Mouse (Mus musculus): ENCODE data around the gene Nmt1. TPM values are rescaled to one million over a fixed set of nuclear protein-coding genes. Genes with fewer than 3 reads are reported as not detected.

The Nmt1 gene
- polyA plus RNA-seq, 1 experiment from 2014 or later = 26.8 TPM

DNA sequence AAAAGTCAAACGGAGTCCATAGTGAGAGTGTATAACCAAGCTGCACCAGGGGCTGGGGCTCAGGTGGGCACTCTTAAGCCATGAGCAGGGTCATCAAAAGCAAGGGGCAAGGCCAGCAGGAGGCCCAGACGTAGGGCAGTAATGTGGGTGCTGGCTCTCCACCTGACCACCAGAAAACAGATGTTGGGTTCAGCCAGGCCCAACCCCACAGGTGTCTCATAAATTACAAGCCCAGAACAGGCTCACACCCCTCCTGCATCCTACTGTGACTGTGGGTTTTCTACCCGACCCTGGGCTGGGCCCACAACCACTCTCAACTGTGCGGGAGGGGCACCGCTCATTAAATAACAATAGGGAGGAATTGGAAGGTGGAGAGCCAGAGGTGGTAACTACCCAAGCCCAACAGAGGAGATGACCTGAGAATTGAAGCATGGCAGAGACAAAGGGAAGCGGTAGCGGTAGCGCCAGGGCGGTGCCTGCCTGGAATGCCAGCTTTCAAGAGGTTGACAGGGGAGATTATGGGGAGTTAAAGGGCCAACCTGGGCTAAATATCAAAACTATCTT, 67.2 kb downstream of the Nmt1 start:
- 60% methylated on average over 9 of the region's 9 CpGs for WGBS
- no peak overlapping the region for H3K4me3 ChIP-seq (ENCODE audit: low read depth, low read length)
- ATAC-seq = no peak

DNA sequence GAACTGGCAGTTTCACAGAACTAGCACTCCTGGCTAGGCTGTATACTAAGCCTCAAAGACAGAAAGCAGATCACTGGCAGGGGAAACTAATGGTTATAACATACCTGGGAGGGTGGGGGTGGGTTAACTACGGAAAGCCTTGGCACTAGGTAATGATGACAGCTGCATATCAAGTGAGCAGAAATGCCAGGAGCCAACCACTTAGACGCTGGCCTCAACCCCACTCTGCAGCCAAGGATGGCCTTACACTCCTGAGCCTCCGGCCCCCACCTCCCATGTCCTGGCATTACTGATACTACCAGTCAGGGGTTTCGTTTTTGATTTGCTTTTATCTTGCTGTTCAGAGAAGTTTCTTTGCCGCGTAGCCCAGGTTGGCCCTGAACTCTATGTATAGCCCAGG, 67.8 kb downstream of the Nmt1 start:
- H3K9ac ChIP-seq (ENCODE audit: low read depth, low read length) = no peak overlapping the region
- ATAC-seq = no peak
- peaks cover 15% of the 10 kb centered on the region for H3K27me3 ChIP-seq (ENCODE audit: control insufficient read depth, insufficient read depth, low read depth, low read length)
- H3K4me2 ChIP-seq (ENCODE audit: low read length) = no peak overlapping the region
- 89% methylated on average over 6 of the region's 6 CpGs for WGBS
- no peak overlapping the region for H3K27ac ChIP-seq (ENCODE audit: low read length)
- H3K36me3 ChIP-seq (ENCODE audit: control insufficient read depth, insufficient read depth, low read length) = no peaks in the 10 kb centered on the region
- no peak overlapping the region for H3K4me3 ChIP-seq (ENCODE audit: low read depth, low read length)
- no peaks in the 10 kb centered on the region for H3K4me1 ChIP-seq (ENCODE audit: control insufficient read depth, insufficient read depth, low read length)
- H3K9me3 ChIP-seq (replicated peaks; ENCODE audit: control insufficient read depth, low read length, poor library complexity, severe bottlenecking) = no peaks in the 10 kb centered on the region

More for the DNA sequence above, 67.2 kb downstream of the Nmt1 start:
- H3K9ac ChIP-seq (ENCODE audit: low read depth, low read length) = no peak overlapping the region
- no peak overlapping the region for H3K4me2 ChIP-seq (ENCODE audit: low read length)
- H3K27me3 ChIP-seq (ENCODE audit: control insufficient read depth, insufficient read depth, low read depth, low read length) = peaks cover 10% of the 10 kb centered on the region
- H3K9me3 ChIP-seq (replicated peaks; ENCODE audit: control insufficient read depth, low read length, poor library complexity, severe bottlenecking) = no peaks in the 10 kb centered on the region
- H3K27ac ChIP-seq (ENCODE audit: low read length) = no peak overlapping the region
- no peaks in the 10 kb centered on the region for H3K4me1 ChIP-seq (ENCODE audit: control insufficient read depth, insufficient read depth, low read length)
- H3K36me3 ChIP-seq (ENCODE audit: control insufficient read depth, insufficient read depth, low read length) = no peaks in the 10 kb centered on the region

DNA sequence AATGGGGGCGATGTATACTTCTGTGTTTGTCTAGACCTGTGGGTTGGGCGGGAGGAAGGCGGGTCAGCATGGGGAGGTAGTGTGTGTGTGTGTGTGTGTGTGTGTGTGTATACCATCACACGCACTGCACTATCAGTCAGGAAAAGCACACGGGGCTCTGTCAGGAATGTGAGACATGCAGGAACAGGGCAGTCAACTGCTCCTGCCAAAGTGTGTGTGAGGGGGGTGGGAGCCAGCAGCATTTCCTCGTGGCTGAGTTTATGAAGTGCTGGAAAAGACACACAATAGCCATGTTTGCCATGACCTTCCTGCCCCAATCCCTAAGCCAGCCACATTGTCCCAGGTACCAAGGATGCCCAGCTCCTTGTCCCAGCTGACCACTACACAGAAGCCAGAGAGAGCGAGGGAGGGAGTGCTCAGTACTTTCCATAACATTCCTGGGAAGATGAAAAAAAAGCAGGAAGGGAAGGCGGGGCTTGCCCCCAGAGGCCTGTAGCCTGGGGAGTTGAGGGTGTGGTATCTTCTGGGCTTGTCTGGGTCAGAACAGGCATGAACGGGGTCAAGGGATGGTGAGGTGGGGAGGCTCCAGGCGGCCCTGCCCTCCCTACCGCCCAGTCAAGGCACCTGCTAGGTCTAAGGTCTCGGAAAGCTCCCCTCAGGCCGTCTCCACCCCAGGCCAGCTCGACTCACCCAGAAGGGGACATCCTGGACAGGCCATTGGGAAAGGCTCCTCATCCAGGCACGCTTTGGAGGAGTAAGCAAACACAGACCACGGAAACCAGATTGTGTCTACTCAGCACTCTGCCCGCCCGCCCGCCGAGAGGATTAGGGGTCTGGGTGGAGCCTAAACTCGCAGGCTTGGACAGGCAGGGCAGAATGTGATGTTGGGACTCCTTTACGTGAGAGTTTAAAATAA, 69.2 kb downstream of the Nmt1 start:
- Histone ChIP-seq H3K9ac (ENCODE audit: low read depth, low read length) (no peak overlapping the region), H3K27me3 (ENCODE audit: control insufficient read depth, insufficient read depth, low read depth, low read length) (peaks cover 15% of the 10 kb centered on the region), H3K36me3 (ENCODE audit: control insufficient read depth, insufficient read depth, low read length) (no peaks in the 10 kb centered on the region), H3K9me3 (replicated peaks; ENCODE audit: control insufficient read depth, low read length, poor library complexity, severe bottlenecking) (no peaks in the 10 kb centered on the region), H3K4me2 (ENCODE audit: low read length) (no peak overlapping the region), H3K27ac (ENCODE audit: low read length) (no peak overlapping the region), H3K4me1 (ENCODE audit: control insufficient read depth, insufficient read depth, low read length) (peaks cover 8% of the 10 kb centered on the region; the same call in 1 of the 2 replicates), H3K4me3 (ENCODE audit: low read depth, low read length) (no peak overlapping the region)
- no peak for ATAC-seq
- 24% methylated on average over 22 of the region's 22 CpGs for WGBS

DNA sequence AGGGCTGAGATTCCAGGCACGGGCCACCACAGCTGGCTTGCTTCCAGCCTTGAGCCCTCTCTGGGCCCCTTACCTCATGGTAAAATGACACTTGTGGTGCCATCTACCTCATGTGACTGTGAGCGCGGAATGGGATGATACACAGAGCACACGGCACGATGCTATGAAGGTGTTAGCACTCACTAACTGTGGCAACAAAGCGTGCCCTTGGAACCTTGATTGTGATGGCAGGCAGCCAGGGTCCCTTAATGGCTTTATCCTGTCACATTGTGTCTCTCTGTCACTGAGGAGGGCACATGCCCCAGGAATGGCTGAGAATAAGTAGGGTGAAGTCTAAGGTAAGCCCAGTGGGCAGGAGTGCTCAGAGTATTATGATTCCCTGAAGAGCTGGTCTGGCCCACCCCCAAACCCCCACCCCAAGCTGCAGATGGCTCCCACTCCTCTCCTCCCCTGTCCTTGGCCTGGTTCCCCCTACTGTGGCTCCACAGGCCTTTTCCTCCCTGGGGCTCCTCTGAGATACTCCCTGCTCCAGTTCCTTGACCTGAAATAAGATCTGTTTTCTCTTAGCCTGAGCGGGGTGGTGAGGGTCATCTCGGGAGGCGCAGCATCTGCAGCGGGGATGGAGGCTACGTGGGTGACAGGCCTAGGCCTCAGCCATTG, 70.7 kb downstream of the Nmt1 start:
- H3K4me1 ChIP-seq (ENCODE audit: control insufficient read depth, insufficient read depth, low read length) = peaks cover 12% of the 10 kb centered on the region; the same call in 1 of the 2 replicates
- no peak overlapping the region for H3K4me2 ChIP-seq (ENCODE audit: low read length)
- 66% methylated on average over 11 of the region's 11 CpGs for WGBS
- no peak overlapping the region for H3K9ac ChIP-seq (ENCODE audit: low read depth, low read length)
- peaks cover 16% of the 10 kb centered on the region for H3K27me3 ChIP-seq (ENCODE audit: control insufficient read depth, insufficient read depth, low read depth, low read length)
- no peak overlapping the region for H3K27ac ChIP-seq (ENCODE audit: low read length)
- no peak overlapping the region for H3K4me3 ChIP-seq (ENCODE audit: low read depth, low read length)
- no peak for ATAC-seq
- no peaks in the 10 kb centered on the region for H3K9me3 ChIP-seq (replicated peaks; ENCODE audit: control insufficient read depth, low read length, poor library complexity, severe bottlenecking)
- no peaks in the 10 kb centered on the region for H3K36me3 ChIP-seq (ENCODE audit: control insufficient read depth, insufficient read depth, low read length)

DNA sequence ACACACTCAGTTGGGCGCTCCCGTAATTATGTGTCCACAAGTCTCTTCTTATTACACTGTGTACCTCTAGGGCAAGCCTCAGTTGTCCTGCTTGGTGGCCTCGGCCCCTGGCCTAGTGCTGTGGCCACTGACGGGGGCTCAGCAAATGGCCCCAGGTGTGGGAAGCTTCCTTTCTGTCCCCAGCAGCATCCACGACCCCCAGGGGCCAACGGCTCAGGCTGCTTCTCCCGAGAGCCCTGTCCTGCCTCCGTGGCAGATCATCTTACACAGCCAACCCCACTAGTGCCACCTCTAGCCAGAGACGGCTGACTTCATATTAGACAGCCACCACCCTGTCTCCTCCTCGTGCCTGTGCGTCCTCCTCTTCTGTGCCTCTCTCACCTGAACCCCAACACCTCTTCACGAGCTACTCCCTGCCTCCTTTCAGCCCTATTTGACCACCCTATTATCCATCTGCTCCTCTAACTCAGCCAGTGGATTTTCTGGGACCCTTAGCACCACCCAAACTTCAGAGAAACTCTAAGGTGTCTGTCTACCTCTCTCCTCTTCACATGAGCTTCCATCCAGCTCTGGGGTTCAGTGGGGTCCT, 71.5 kb downstream of the Nmt1 start:
- Histone ChIP-seq H3K36me3 (ENCODE audit: control insufficient read depth, insufficient read depth, low read length) (no peaks in the 10 kb centered on the region), H3K9ac (ENCODE audit: low read depth, low read length) (no peak overlapping the region), H3K27ac (ENCODE audit: low read length) (no peak overlapping the region), H3K4me1 (ENCODE audit: control insufficient read depth, insufficient read depth, low read length) (peaks cover 12% of the 10 kb centered on the region; the same call in 1 of the 2 replicates), H3K9me3 (replicated peaks; ENCODE audit: control insufficient read depth, low read length, poor library complexity, severe bottlenecking) (no peaks in the 10 kb centered on the region), H3K4me2 (ENCODE audit: low read length) (no peak overlapping the region), H3K4me3 (ENCODE audit: low read depth, low read length) (no peak overlapping the region), H3K27me3 (ENCODE audit: control insufficient read depth, insufficient read depth, low read depth, low read length) (peaks cover 18% of the 10 kb centered on the region)
- WGBS = 63% methylated on average over 12 of the region's 12 CpGs
- no peak for ATAC-seq

DNA sequence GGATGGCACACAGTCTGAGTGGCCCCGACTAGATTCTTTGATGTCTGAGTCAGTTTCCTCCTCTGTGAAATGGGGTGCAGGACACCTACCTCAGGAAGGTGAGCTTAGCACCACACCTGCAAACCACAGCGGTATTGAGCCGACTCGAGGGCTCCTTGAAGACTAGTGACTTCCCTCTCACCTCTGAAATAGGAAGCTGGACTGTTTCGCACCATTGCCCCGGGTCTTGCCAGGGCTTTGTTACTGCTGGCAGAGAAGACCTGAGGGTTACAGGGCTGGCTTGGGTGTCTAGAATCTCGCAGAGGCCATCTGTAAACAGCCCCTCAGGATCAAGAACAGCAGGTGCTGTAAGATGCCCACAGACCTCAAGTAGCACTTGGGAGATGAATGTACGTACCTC, 72.4 kb downstream of the Nmt1 start:
- H3K9me3 ChIP-seq (replicated peaks; ENCODE audit: control insufficient read depth, low read length, poor library complexity, severe bottlenecking) = no peaks in the 10 kb centered on the region
- H3K27me3 ChIP-seq (ENCODE audit: control insufficient read depth, insufficient read depth, low read depth, low read length) = peaks cover 18% of the 10 kb centered on the region
- no peak overlapping the region for H3K4me3 ChIP-seq (ENCODE audit: low read depth, low read length)
- no peak overlapping the region for H3K27ac ChIP-seq (ENCODE audit: low read length)
- no peaks in the 10 kb centered on the region for H3K36me3 ChIP-seq (ENCODE audit: control insufficient read depth, insufficient read depth, low read length)
- no peak for ATAC-seq
- 74% methylated on average over 8 of the region's 8 CpGs for WGBS
- H3K4me1 ChIP-seq (ENCODE audit: control insufficient read depth, insufficient read depth, low read length) = peaks cover 12% of the 10 kb centered on the region; the same call in 1 of the 2 replicates
- no peak overlapping the region for H3K4me2 ChIP-seq (ENCODE audit: low read length)
- H3K9ac ChIP-seq (ENCODE audit: low read depth, low read length) = no peak overlapping the region

DNA sequence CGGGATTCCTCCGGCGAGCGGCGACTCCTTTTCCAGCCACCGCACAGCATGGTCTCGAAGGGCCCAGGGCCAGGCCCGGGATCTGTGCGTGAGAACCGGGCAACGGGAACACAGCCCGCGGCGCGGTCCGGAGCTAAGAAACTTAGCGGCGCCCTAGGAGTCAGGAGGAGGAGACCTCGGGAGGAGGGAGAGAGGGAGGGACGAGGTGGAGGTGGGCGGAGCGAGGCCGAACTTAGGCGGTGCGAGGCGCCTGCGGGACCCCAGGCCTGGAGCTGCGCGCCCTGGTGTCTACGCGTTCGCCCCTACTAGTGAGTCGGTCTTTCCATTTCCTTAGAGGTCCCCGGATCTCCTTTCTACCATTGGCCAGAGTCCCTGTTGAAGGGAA, 73.5 kb downstream of the Nmt1 start, which contains the start of the genes Plcd3 and Acbd4:
Gene Plcd3 (minus strand): TSS at position 178 of the 385 bp plus-strand sequence.
Gene Acbd4 (plus strand): TSS at position 202 of the 385 bp plus-strand sequence.
- Histone ChIP-seq H3K36me3 (ENCODE audit: control insufficient read depth, insufficient read depth, low read length) (no peaks in the 10 kb centered on the region), H3K27ac (ENCODE audit: low read length) (no peak within 1 kb of the TSS), H3K4me3 (ENCODE audit: low read depth, low read length) (peak within 1 kb of the TSS; percentile 39), H3K9ac (ENCODE audit: low read depth, low read length) (peak within 1 kb of the TSS; percentile 49), H3K4me1 (ENCODE audit: control insufficient read depth, insufficient read depth, low read length) (peaks cover 12% of the 10 kb centered on the region; the same call in 1 of the 2 replicates), H3K4me2 (ENCODE audit: low read length) (peak within 1 kb of the TSS; percentile 78), H3K9me3 (replicated peaks; ENCODE audit: control insufficient read depth, low read length, poor library complexity, severe bottlenecking) (no peaks in the 10 kb centered on the region), H3K27me3 (ENCODE audit: control insufficient read depth, insufficient read depth, low read depth, low read length) (peaks cover 18% of the 10 kb centered on the region)
- ATAC-seq = 0 out of 2 replicates have a peak, but pooled peaks have one; percentile 22
- 0% methylated on average over 34 of the region's 34 CpGs for WGBS

DNA sequence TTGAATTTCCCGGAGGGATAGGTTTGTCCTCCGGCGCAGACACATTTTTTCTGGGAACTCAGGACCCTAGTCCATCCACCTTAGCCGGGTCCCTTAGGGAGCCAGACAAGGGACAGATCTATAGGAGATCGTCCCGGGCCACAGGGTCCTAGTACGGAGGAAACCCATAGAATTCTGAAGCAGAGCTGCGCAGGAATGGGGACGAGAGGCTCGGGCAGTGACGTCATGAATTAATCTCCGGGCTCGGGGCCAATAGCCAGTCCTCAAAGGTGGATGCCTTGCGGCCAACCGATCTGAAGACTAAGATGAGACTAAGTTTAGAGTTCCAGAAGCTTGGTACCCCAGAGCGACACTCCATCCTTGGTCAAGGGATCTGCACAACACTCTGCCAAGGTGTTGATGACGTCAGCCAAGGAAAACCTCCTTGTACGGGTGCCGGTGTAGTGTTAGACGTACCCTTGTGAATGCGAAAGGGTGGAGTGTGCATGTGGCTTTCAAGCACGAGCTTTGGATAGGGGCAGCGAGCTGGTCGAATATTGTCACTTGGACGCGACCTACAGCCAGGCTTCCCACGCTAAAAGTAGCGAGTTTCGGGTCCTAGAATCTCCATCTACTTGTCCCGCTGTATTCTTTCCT, 74.0 kb downstream of the Nmt1 start:
- Histone ChIP-seq H3K4me3 (ENCODE audit: low read depth, low read length) (peak overlapping the region; percentile 39), H3K4me1 (ENCODE audit: control insufficient read depth, insufficient read depth, low read length) (peaks cover 12% of the 10 kb centered on the region; the same call in 1 of the 2 replicates), H3K9ac (ENCODE audit: low read depth, low read length) (peak overlapping the region; percentile 49), H3K4me2 (ENCODE audit: low read length) (peak overlapping the region; percentile 78), H3K9me3 (replicated peaks; ENCODE audit: control insufficient read depth, low read length, poor library complexity, severe bottlenecking) (no peaks in the 10 kb centered on the region), H3K27me3 (ENCODE audit: control insufficient read depth, insufficient read depth, low read depth, low read length) (peaks cover 18% of the 10 kb centered on the region), H3K27ac (ENCODE audit: low read length) (no peak overlapping the region), H3K36me3 (ENCODE audit: control insufficient read depth, insufficient read depth, low read length) (no peaks in the 10 kb centered on the region)
- WGBS = under 1% methylated on average over 30 of the region's 30 CpGs
- peak; percentile 54; the same call in 1 of the 2 replicates for ATAC-seq

Data from midbrain, embryonic 16.5 days (tissue).